Mouse (Mus musculus) E14TG2a.4 (cell line): ENCODE measurements around the gene Foxr1.

Source experiments
- CTCF ChIP-seq: conservative IDR thresholded peaks from 2 replicates; pipeline ENCODE4 v1.5.1; 2014; ENCODE audit warnings: low read length
- NANOG ChIP-seq: IDR thresholded peaks from 2 replicates; pipeline ENCODE4 v1.6.1; 2014; ENCODE audit warnings: borderline replicate concordance, low read length, mixed read lengths

DNA sequence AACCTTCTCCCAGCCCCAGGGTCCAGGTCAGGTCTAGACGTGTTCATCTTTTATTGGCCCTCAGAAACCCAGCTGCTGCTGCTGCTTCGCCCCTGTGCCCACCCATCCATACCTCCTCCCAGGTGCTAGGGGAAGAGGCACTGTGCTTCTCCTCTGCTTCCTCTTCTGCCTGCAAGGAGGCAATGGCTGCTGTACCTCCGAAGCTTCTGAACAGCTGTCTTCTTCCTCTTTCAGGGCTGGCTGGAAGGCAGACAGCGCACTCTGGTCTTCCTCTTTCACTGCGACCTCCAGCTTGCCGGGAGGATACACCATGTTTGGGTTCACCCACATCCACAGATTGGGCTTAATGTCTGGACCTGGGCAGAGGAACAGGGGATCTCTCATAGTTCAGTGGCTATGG is 5.2 kb downstream of the Foxr1 start:
- TF ChIP-seq CTCF = no peak
- no peak for TF ChIP-seq NANOG
